ENCODE assay signal across 9 mouse cellular contexts in the genomic region with DNA sequence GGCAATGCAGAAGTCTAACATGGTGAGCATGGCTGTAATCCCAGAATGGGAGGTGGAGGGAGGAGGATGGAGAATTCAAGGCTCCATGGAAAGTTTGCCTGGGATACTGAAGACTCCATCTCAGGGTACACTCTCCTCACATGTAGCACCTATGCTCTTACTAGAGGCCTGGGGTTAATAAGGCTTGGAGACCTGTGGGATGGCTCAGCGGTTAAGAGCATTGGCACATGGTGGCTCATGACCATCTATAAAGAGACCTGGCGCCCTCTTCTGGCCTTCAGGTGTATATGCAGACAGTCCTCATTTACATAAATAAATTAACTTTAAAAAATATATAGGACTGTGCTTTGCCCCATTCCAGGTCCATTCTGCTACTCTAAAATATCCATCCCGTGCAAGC. TPM values are rescaled to one million over a fixed set of nuclear protein-coding genes. Genes with fewer than 3 reads are reported as not detected.
DNase-seq lines count a peak whose midpoint lies in the region; ATAC-seq and TF ChIP-seq lines count a peak whose summit lies in the region.
"Had no signal": no experiment of that assay in that cellular context is flagged by ENCODE, and none has a peak within 500 bp of the region (broad histone marks: within the 10 kb centered on the region; RNA-seq: fewer than 3 reads in every experiment).

No protein-coding gene starts in this region.

- no peak overlapping the region for H3K9ac ChIP-seq in hindbrain, postnatal 0 days (replicated peaks; ENCODE audit: low read length)
- H3K9ac ChIP-seq in hindbrain, embryonic 12.5 days = no peak overlapping the region
- H3K9ac ChIP-seq in liver, embryonic 15.5 days = no peak overlapping the region
- H3K9ac ChIP-seq in stomach, postnatal 0 days (ENCODE audit: low read length) = no peak overlapping the region
- H3K9ac ChIP-seq: limb, embryonic 15.5 days had no signal

- TF ChIP-seq CTCF in hindbrain, postnatal 0 days (IDR thresholded peaks at IDR 0.05; ENCODE audit: low read depth) = peak; percentile 58
- peak; percentile 67 for TF ChIP-seq CTCF in Patski (IDR thresholded peaks at IDR 0.05)
- peak; percentile 68 for TF ChIP-seq CTCF in stomach, postnatal 0 days (IDR thresholded peaks at IDR 0.05; ENCODE audit: low read depth)

- peak; percentile 49 for DNase-seq in hindbrain, postnatal 0 days (ENCODE audit: low spot score)
- DNase-seq in A20 (ENCODE audit: low read depth, low spot score) (peak; percentile 69), Patski (ENCODE audit: low read depth, low spot score) (no peak)
- DNase-seq in cerebellum, postnatal 25 days = peak; percentile 31 to 57
- DNase-seq in stomach, postnatal 0 days (ENCODE audit: low spot score) = peak; percentile 34
- DNase-seq in gastrocnemius, adult 18-20 months (ENCODE audit: low spot score) = no peak

- H3K36me3 ChIP-seq in hindbrain, postnatal 0 days (ENCODE audit: insufficient read depth, low read length) = no peaks in the 10 kb centered on the region; the same call in 1 of the 2 replicates
- H3K36me3 ChIP-seq in hindbrain, embryonic 12.5 days = peaks cover under 1% of the 10 kb centered on the region; the same call in 1 of the 2 replicates
- H3K36me3 ChIP-seq in liver, embryonic 15.5 days (replicated peaks) = no peaks in the 10 kb centered on the region
- H3K36me3 ChIP-seq in stomach, postnatal 0 days (ENCODE audit: control insufficient read depth, insufficient read depth, low read length) = no peaks in the 10 kb centered on the region
- H3K36me3 ChIP-seq: limb, embryonic 15.5 days had no signal

- POLR2A ChIA-PET in Patski (lab: Charles Lee) = interaction anchor here (1.2 kb wide), 1 partner anchor 63 kb away, joined by 3 read pairs; no protein-coding TSS in a partner anchor

- H3K9me3 ChIP-seq in hindbrain, postnatal 0 days (ENCODE audit: low read length) = no peaks in the 10 kb centered on the region
- no peaks in the 10 kb centered on the region for H3K9me3 ChIP-seq in hindbrain, embryonic 12.5 days (replicated peaks)
- H3K9me3 ChIP-seq in liver, embryonic 15.5 days (replicated peaks) = no peaks in the 10 kb centered on the region
- no peaks in the 10 kb centered on the region for H3K9me3 ChIP-seq in stomach, postnatal 0 days (ENCODE audit: control insufficient read depth, low read length)
- H3K9me3 ChIP-seq: limb, embryonic 15.5 days had no signal

- H3K4me2 ChIP-seq in hindbrain, postnatal 0 days (ENCODE audit: low read depth, low read length) = no peak overlapping the region
- no peak overlapping the region for H3K4me2 ChIP-seq in hindbrain, embryonic 12.5 days (replicated peaks)
- no peak overlapping the region for H3K4me2 ChIP-seq in liver, embryonic 15.5 days
- H3K4me2 ChIP-seq in stomach, postnatal 0 days (replicated peaks; ENCODE audit: low read depth) = no peak overlapping the region

- CTCF ChIA-PET in Patski (lab: Charles Lee) = interaction anchor here (0.8 to 2.3 kb wide), 9 partner anchors 12 to 419 kb away, joined by 3 to 10 read pairs (median 7); no protein-coding TSS in a partner anchor

- no peak overlapping the region for H3K27ac ChIP-seq in hindbrain, postnatal 0 days
- no peak overlapping the region for H3K27ac ChIP-seq in hindbrain, embryonic 12.5 days
- 0 out of 2 replicates have a peak overlapping the region, but pooled peaks have one; percentile 2 for H3K27ac ChIP-seq in liver, embryonic 15.5 days (replicated peaks)
- no peak overlapping the region for H3K27ac ChIP-seq in stomach, postnatal 0 days (replicated peaks)
- H3K27ac ChIP-seq: limb, embryonic 15.5 days had no signal

- no peaks in the 10 kb centered on the region for H3K4me1 ChIP-seq in hindbrain, postnatal 0 days (ENCODE audit: insufficient read depth, low read length)
- H3K4me1 ChIP-seq in hindbrain, embryonic 12.5 days = peaks cover 15% of the 10 kb centered on the region
- peaks cover 39% of the 10 kb centered on the region for H3K4me1 ChIP-seq in liver, embryonic 15.5 days (replicated peaks)
- no peaks in the 10 kb centered on the region for H3K4me1 ChIP-seq in stomach, postnatal 0 days (replicated peaks; ENCODE audit: control insufficient read depth, insufficient read depth)

- H3K27me3 ChIP-seq in hindbrain, postnatal 0 days (ENCODE audit: insufficient read depth, low read length) = peaks cover 3% of the 10 kb centered on the region; the same call in 1 of the 2 replicates
- no peaks in the 10 kb centered on the region for H3K27me3 ChIP-seq in hindbrain, embryonic 12.5 days
- peaks cover 41% of the 10 kb centered on the region for H3K27me3 ChIP-seq in Patski
- peaks cover 7% of the 10 kb centered on the region for H3K27me3 ChIP-seq in liver, embryonic 15.5 days
- H3K27me3 ChIP-seq in stomach, postnatal 0 days (ENCODE audit: control insufficient read depth, insufficient read depth, low read length) = no peaks in the 10 kb centered on the region
- H3K27me3 ChIP-seq: limb, embryonic 15.5 days had no signal

- no peak for ATAC-seq in hindbrain, postnatal 0 days
- no peak for ATAC-seq in hindbrain, embryonic 12.5 days (ENCODE audit: low FRiP score)
- no peak for ATAC-seq in Patski
- no peak for ATAC-seq in liver, embryonic 15.5 days (ENCODE audit: insufficient read depth)
- ATAC-seq in stomach, postnatal 0 days (ENCODE audit: low FRiP score, low TSS enrichment) = no peak

- WGBS in hindbrain, postnatal 0 days = 38% methylated on average over 3 of the region's 3 CpGs
- 37% methylated on average over 3 of the region's 3 CpGs for WGBS in hindbrain, embryonic 12.5 days
- 27% methylated on average over 3 of the region's 3 CpGs for WGBS in liver, embryonic 15.5 days (ENCODE audit: insufficient replicate concordance)
- 43% methylated on average over 3 of the region's 3 CpGs for WGBS in stomach, postnatal 0 days

- no peak for TF ChIP-seq EP300 in stomach, postnatal 0 days (optimal IDR thresholded peaks at IDR 0.05)

- no peak overlapping the region for H3K4me3 ChIP-seq in hindbrain, postnatal 0 days (ENCODE audit: low read length)
- no peak overlapping the region for H3K4me3 ChIP-seq in hindbrain, embryonic 12.5 days
- H3K4me3 ChIP-seq in liver, embryonic 15.5 days (replicated peaks) = no peak overlapping the region
- no peak overlapping the region for H3K4me3 ChIP-seq in stomach, postnatal 0 days (ENCODE audit: low read depth, low read length)
- H3K4me3 ChIP-seq: limb, embryonic 15.5 days had no signal

- in situ Hi-C loops in Patski (cut with MboI; ENCODE audit: low pct_unique_long_range_greater_than_20kb) = loop anchor here (5.0 kb wide), 1 partner anchor 58 kb away; no protein-coding TSS in a partner anchor

RNA-seq across cellular contexts. Expression of a gene that starts 3.1 kb away (rescaled TPM):
- 36.7 and 44.4 TPM in 2 replicates for total RNA-seq in hindbrain, postnatal 0 days (2014; rRNA removed)
- polyA plus RNA-seq in hindbrain, postnatal 0 days (2015; fragmentation: Nextera tagmentation; extraction: Ambion mirVana) = 85.9 and 89.3 TPM in 2 replicates
- polyA plus RNA-seq in hindbrain, embryonic 12.5 days (2016; fragmentation: Nextera tagmentation; extraction: Ambion mirVana) = 55.4 and 56.4 TPM in 2 replicates
- polyA plus RNA-seq in Patski (2021) = 18.7 TPM
- 33.3 and 34.8 TPM in 2 replicates for polyA plus RNA-seq in liver, embryonic 15.5 days (2015; fragmentation: Nextera tagmentation; extraction: Ambion mirVana)
- polyA plus RNA-seq in stomach, postnatal 0 days (2015; fragmentation: Nextera tagmentation; extraction: Ambion mirVana) = 27.9 and 28.6 TPM in 2 replicates
- total RNA-seq in gastrocnemius, adult 18-20 months (2021) = 10 to 100 TPM; 15.6 to 17.3 TPM

RNA-seq across cellular contexts. Expression of a gene that starts 38.3 kb away (rescaled TPM):
- 0.93 and 2.0 TPM in 2 replicates for total RNA-seq in hindbrain, postnatal 0 days (2014; rRNA removed)
- polyA plus RNA-seq in hindbrain, postnatal 0 days (2015; fragmentation: Nextera tagmentation; extraction: Ambion mirVana) = 12.3 and 15.0 TPM in 2 replicates
- 3.2 and 3.9 TPM in 2 replicates for polyA plus RNA-seq in hindbrain, embryonic 12.5 days (2016; fragmentation: Nextera tagmentation; extraction: Ambion mirVana)
- polyA plus RNA-seq in Patski (2021) = not detected
- 0.16 and 0.50 TPM in 2 replicates for polyA plus RNA-seq in liver, embryonic 15.5 days (2015; fragmentation: Nextera tagmentation; extraction: Ambion mirVana)
- polyA plus RNA-seq in stomach, postnatal 0 days (2015; fragmentation: Nextera tagmentation; extraction: Ambion mirVana) = 1.3 and 1.5 TPM in 2 replicates
- 1 to 10 TPM; 4.8 to 5.8 TPM for total RNA-seq in gastrocnemius, adult 18-20 months (2021)
- polyA plus RNA-seq: limb, embryonic 15.5 days had no signal

RNA-seq across cellular contexts. Expression of a gene that starts 39.2 kb away (rescaled TPM):
- 1.9 and 3.6 TPM in 2 replicates for total RNA-seq in hindbrain, postnatal 0 days (2014; rRNA removed)
- 1.5 and 1.6 TPM in 2 replicates for polyA plus RNA-seq in hindbrain, postnatal 0 days (2015; fragmentation: Nextera tagmentation; extraction: Ambion mirVana)
- 2.6 and 2.7 TPM in 2 replicates for polyA plus RNA-seq in hindbrain, embryonic 12.5 days (2016; fragmentation: Nextera tagmentation; extraction: Ambion mirVana)
- polyA plus RNA-seq in Patski (2021) = 12.2 TPM
- polyA plus RNA-seq in liver, embryonic 15.5 days (2015; fragmentation: Nextera tagmentation; extraction: Ambion mirVana) = 1.2 and 1.6 TPM in 2 replicates
- 1.8 and 2.4 TPM in 2 replicates for polyA plus RNA-seq in stomach, postnatal 0 days (2015; fragmentation: Nextera tagmentation; extraction: Ambion mirVana)
- 1 to 10 TPM; 3.8 to 5.9 TPM for total RNA-seq in gastrocnemius, adult 18-20 months (2021)

RNA-seq across cellular contexts. Expression of a gene that starts 39.3 kb away (rescaled TPM):
- 8.6 and 13.0 TPM in 2 replicates for total RNA-seq in hindbrain, postnatal 0 days (2014; rRNA removed)
- polyA plus RNA-seq in hindbrain, postnatal 0 days (2015; fragmentation: Nextera tagmentation; extraction: Ambion mirVana) = 4.7 and 4.9 TPM in 2 replicates
- 8.8 and 9.3 TPM in 2 replicates for polyA plus RNA-seq in hindbrain, embryonic 12.5 days (2016; fragmentation: Nextera tagmentation; extraction: Ambion mirVana)
- 27.3 TPM for polyA plus RNA-seq in Patski (2021)
- 3.4 and 3.8 TPM in 2 replicates for polyA plus RNA-seq in liver, embryonic 15.5 days (2015; fragmentation: Nextera tagmentation; extraction: Ambion mirVana)
- polyA plus RNA-seq in stomach, postnatal 0 days (2015; fragmentation: Nextera tagmentation; extraction: Ambion mirVana) = 5.7 and 7.3 TPM in 2 replicates
- total RNA-seq in gastrocnemius, adult 18-20 months (2021) = 1 to 10 TPM; 1.4 to 2.4 TPM

RNA-seq across cellular contexts. Expression of a gene that starts 48.7 kb away (rescaled TPM):
- 33.3 and 41.6 TPM in 2 replicates for total RNA-seq in hindbrain, postnatal 0 days (2014; rRNA removed)
- 63.5 and 65.2 TPM in 2 replicates for polyA plus RNA-seq in hindbrain, postnatal 0 days (2015; fragmentation: Nextera tagmentation; extraction: Ambion mirVana)
- 76.1 and 85.0 TPM in 2 replicates for polyA plus RNA-seq in hindbrain, embryonic 12.5 days (2016; fragmentation: Nextera tagmentation; extraction: Ambion mirVana)
- 100 TPM for polyA plus RNA-seq in Patski (2021)
- polyA plus RNA-seq in liver, embryonic 15.5 days (2015; fragmentation: Nextera tagmentation; extraction: Ambion mirVana) = 55.4 and 56.1 TPM in 2 replicates
- 40.6 and 44.5 TPM in 2 replicates for polyA plus RNA-seq in stomach, postnatal 0 days (2015; fragmentation: Nextera tagmentation; extraction: Ambion mirVana)
- total RNA-seq in gastrocnemius, adult 18-20 months (2021) = 10 to 100 TPM; 31.6 to 32.4 TPM

Comparison
In these comparisons a context has a peak if more than half of its experiments do, and no peak if none do; other contexts are left out.
1. DNase-seq: peak in hindbrain, postnatal 0 days (single experiment), A20 (single experiment), cerebellum, postnatal 25 days (2 of 2) and stomach, postnatal 0 days (single experiment); none in Patski (single experiment) and gastrocnemius, adult 18-20 months (single experiment).
2. Peak in every context shown above with its lines, with median percentiles within 50 percentile points of each other: CTCF ChIP-seq.